17 mouse cellular contexts compared by ENCODE assay signal in the genomic region with DNA sequence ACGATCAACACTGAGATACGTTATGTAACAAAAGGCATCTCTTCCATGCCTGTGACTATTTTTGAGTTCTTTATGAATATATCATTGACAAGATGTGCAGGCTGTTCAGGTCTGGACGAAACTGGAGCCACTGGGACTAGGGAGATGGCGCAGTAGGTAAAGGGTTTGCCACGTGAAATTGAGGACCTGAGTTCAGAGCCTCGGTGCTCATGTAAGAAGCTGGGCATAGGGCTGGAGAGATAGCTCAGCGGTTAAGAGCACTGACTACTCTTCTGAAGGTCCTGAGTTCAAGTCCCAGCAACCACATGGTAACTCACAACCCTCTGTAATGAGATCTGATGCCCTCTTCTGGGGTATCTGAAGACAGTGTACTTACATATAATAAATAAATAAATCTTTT. TPM values are rescaled to one million over a fixed set of nuclear protein-coding genes. Genes with fewer than 3 reads are reported as not detected.
"Had no signal": no experiment of that assay in that cellular context is flagged by ENCODE, and none has a peak within 500 bp of the region (broad histone marks: within the 10 kb centered on the region; RNA-seq: fewer than 3 reads in every experiment).

No protein-coding gene starts in this region.

- H3K27me3 ChIP-seq: liver, embryonic 13.5 days had no signal

- H3K27ac ChIP-seq: left cerebral cortex, adult 2 months; liver, embryonic 13.5 days had no signal

- H3K4me3 ChIP-seq: left cerebral cortex, adult 2 months; liver, embryonic 13.5 days had no signal

- DNase-seq: kidney, adult 18-20 months; kidney, adult 9 months; kidney, postnatal 14 days; liver, embryonic 13.5 days; lung, adult 2 months; lung, postnatal 14 days; lung, postnatal 4 days had no signal

- H3K36me3 ChIP-seq: liver, embryonic 13.5 days had no signal

- H3K9me3 ChIP-seq: liver, embryonic 13.5 days had no signal

RNA-seq across cellular contexts. Expression of a gene that starts 22.5 kb away (rescaled TPM):
- total RNA-seq: layer of hippocampus, postnatal 36 days; megakaryocyte-erythroid progenitor cell, adult 5-6 weeks had no signal
- polyA plus RNA-seq: neural tube, embryonic 14.5 days had no signal

RNA-seq across cellular contexts. Expression of a gene that starts 43.2 kb away (rescaled TPM):
- total RNA-seq: layer of hippocampus, adult 18-20 months; layer of hippocampus, postnatal 10 days; layer of hippocampus, postnatal 36 days; left cerebral cortex, adult 2 months; left cerebral cortex, postnatal 10 days; left cerebral cortex, postnatal 36 days; megakaryocyte-erythroid progenitor cell, adult 5-6 weeks; midbrain, postnatal 0 days had no signal
- polyA plus RNA-seq: midbrain, embryonic 11.5 days; midbrain, postnatal 0 days; neural tube, embryonic 14.5 days had no signal
